Mouse (Mus musculus) lung, embryonic 15.5 days (tissue): Measurements from ENCODE around the gene Armc9. TPM values are rescaled to one million over a fixed set of nuclear protein-coding genes. Genes with fewer than 3 reads are reported as not detected.

ENCODE experiments used
- ATAC-seq: fragments of 200-750 bp; cut with Nextera tagmentation; 2 replicates; pipeline ENCODE4 v1.8.0; 2017; ENCODE audit warnings: moderate number of reproducible peaks, borderline replicate concordance; ENCODE audit not compliant: low FRiP score, low TSS enrichment; ENCODE audit errors: extremely low read depth
- H3K27ac ChIP-seq: fragments of 300-500 bp; sonication (generic); 2 replicates; pipeline ENCODE4 v1.5.1; 2015; ENCODE audit warnings: moderate library complexity, mild to moderate bottlenecking, inconsistent platforms
- H3K27me3 ChIP-seq: fragments of 300-500 bp; sonication (generic); 2 replicates; pipeline ENCODE4 v1.6.1; 2015; ENCODE audit warnings: inconsistent platforms
- H3K36me3 ChIP-seq: fragments of 300-500 bp; sonication (generic); 2 replicates; pipeline ENCODE4 v1.6.1; 2015; ENCODE audit warnings: inconsistent platforms
- H3K4me1 ChIP-seq: fragments of 300-500 bp; sonication (generic); 2 replicates; pipeline ENCODE4 v1.6.1; 2015; ENCODE audit warnings: inconsistent platforms
- H3K4me2 ChIP-seq: fragments of 300-500 bp; sonication (generic); 2 replicates; pipeline ENCODE4 v1.6.1; 2015; ENCODE audit warnings: inconsistent platforms, mild to moderate bottlenecking, moderate library complexity
- H3K4me3 ChIP-seq: fragments of 300-500 bp; sonication (generic); 2 replicates; pipeline ENCODE4 v1.5.1; 2015; ENCODE audit warnings: mild to moderate bottlenecking, inconsistent platforms
- H3K9ac ChIP-seq: fragments of 300-500 bp; sonication (generic); 2 replicates; pipeline ENCODE4 v1.6.1; 2015; ENCODE audit warnings: inconsistent platforms
- H3K9me3 ChIP-seq: fragments of 300-500 bp; sonication (generic); 2 replicates; pipeline ENCODE4 v1.6.1; 2016; ENCODE audit warnings: inconsistent platforms
- WGBS: fragments of 180-500 bp; shearing (Covaris S2); methylation state at CpG from one replicate; pipeline ENCODE4 v1.1.7; 2015; 5-methylcytosine and 5-hydroxymethylcytosine counted together
- polyA plus RNA-seq: library from polyadenylated mRNA; unstranded; fragments of >200 nt; fragmentation: Nextera tagmentation; extraction: Ambion mirVana; gene quantifications from 2 replicates; pipeline ENCODE4 v1.2.1, GENCODE M21; 2015

Gene Armc9
- polyA plus RNA-seq, 1 experiment from 2014 or later: 20.3 TPM

- Histone ChIP-seq H3K4me3 (no peak overlapping the region), H3K27me3 (peaks cover 7% of the 10 kb centered on the region; the same call in 1 of the 2 replicates), H3K9ac (no peak overlapping the region), H3K4me2 (no peak overlapping the region), H3K9me3 (no peaks in the 10 kb centered on the region), H3K4me1 (peaks cover 18% of the 10 kb centered on the region), H3K36me3 (no peaks in the 10 kb centered on the region), H3K27ac (no peak overlapping the region)
- 86% methylated on average over 7 of the region's 7 CpGs for WGBS
- no peak for ATAC-seq
Observed at GRCm38 (mm10) chr1:86307177-86307762, 152.7 kb downstream of the Armc9 start.

DNA sequence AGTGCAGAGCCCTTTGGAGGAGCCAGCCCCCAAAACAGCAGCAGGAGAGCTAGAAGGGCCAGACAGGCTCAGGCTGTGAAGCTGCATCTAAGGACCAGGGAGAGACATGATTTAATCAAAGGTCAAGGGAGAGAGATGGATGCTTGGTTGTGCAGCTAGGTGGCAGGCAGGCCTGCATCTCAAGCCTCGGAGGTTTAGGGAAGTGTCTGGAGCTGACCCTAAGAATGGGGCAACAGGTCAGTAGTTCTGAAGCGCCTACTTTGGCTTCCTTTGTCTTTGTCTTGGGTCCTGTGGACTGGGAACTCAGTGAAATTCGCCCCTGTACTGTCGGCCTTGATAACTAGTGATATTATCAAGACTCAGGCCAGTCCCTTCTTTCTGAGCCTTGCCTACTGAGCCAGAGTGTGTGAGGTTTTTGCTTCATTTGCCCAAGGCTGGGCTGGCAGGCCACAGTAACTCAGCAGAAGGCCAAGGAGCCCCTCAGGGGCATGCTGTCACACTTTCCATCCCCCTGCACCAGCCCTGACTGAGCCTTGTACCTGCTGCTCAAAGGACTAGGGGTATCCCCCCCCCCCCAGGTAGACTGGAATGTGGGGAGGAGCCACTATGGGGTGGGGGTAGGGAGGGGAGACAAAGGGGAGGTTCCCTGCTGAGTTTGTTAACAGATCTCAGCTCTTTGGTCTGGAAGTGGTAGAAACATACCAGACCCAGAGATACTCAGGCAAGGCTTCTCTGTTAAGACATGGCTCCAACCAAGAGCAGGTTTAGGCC lies 153.5 kb downstream of the Armc9 start:
- 47% methylated on average over 4 of the region's 4 CpGs for WGBS
- no peaks in the 10 kb centered on the region for H3K36me3 ChIP-seq
- peaks cover 11% of the 10 kb centered on the region for H3K4me1 ChIP-seq
- H3K4me2 ChIP-seq: no peak overlapping the region
- 0 out of 2 replicates have a peak, but pooled peaks have one; percentile 9 for ATAC-seq
- H3K4me3 ChIP-seq: no peak overlapping the region
- peaks cover 5% of the 10 kb centered on the region; the same call in 1 of the 2 replicates for H3K27me3 ChIP-seq
- H3K9me3 ChIP-seq: no peaks in the 10 kb centered on the region
- no peak overlapping the region for H3K9ac ChIP-seq
- no peak overlapping the region for H3K27ac ChIP-seq

GRCm38 (mm10) chr1:86309270-86309833 lies 154.8 kb downstream of the Armc9 start:
- Histone ChIP-seq H3K4me2 (no peak overlapping the region), H3K36me3 (no peaks in the 10 kb centered on the region), H3K4me3 (no peak overlapping the region), H3K9ac (no peak overlapping the region), H3K27me3 (peaks cover 3% of the 10 kb centered on the region; the same call in 1 of the 2 replicates), H3K9me3 (no peaks in the 10 kb centered on the region), H3K27ac (no peak overlapping the region), H3K4me1 (peaks cover 6% of the 10 kb centered on the region)
- WGBS: 88% methylated on average over 7 of the region's 7 CpGs
- no peak for ATAC-seq

- Histone ChIP-seq H3K4me1 (peaks cover 6% of the 10 kb centered on the region), H3K27me3 (no peaks in the 10 kb centered on the region), H3K9ac (no peak overlapping the region), H3K4me3 (no peak overlapping the region), H3K9me3 (no peaks in the 10 kb centered on the region), H3K36me3 (no peaks in the 10 kb centered on the region), H3K4me2 (peak overlapping the region; percentile 25), H3K27ac (peak overlapping the region; percentile 27; the same call in 1 of the 2 replicates)
- 36% methylated on average over 15 of the region's 15 CpGs for WGBS
- no peak; the same call in 1 of the 2 replicates for ATAC-seq
Observed at GRCm38 (mm10) chr1:86310536-86311310, 156.1 kb downstream of the Armc9 start.

GRCm38 (mm10) chr1:86311467-86312005 lies 157.0 kb downstream of the Armc9 start:
- no peak for ATAC-seq
- WGBS: 28% methylated on average over 10 of the region's 10 CpGs
- H3K36me3 ChIP-seq: no peaks in the 10 kb centered on the region

GRCm38 (mm10) chr1:86312269-86312668 lies 157.7 kb downstream of the Armc9 start:
- no peak overlapping the region for H3K27ac ChIP-seq
- no peaks in the 10 kb centered on the region for H3K36me3 ChIP-seq
- ATAC-seq: no peak
- WGBS: 74% methylated on average over 3 of the region's 3 CpGs
- H3K4me1 ChIP-seq: peaks cover 6% of the 10 kb centered on the region
- no peaks in the 10 kb centered on the region for H3K27me3 ChIP-seq
- no peaks in the 10 kb centered on the region for H3K9me3 ChIP-seq
- no peak overlapping the region for H3K4me2 ChIP-seq
- H3K9ac ChIP-seq: no peak overlapping the region
- H3K4me3 ChIP-seq: no peak overlapping the region

More at GRCm38 (mm10) chr1:86311467-86312005, 157.0 kb downstream of the Armc9 start:
- Histone ChIP-seq H3K4me3 (no peak overlapping the region), H3K4me1 (peaks cover 6% of the 10 kb centered on the region), H3K27me3 (no peaks in the 10 kb centered on the region), H3K27ac (peak overlapping the region; percentile 27; the same call in 1 of the 2 replicates), H3K9ac (no peak overlapping the region), H3K9me3 (no peaks in the 10 kb centered on the region), H3K4me2 (peak overlapping the region; percentile 25)

- H3K4me1 ChIP-seq: peaks cover 6% of the 10 kb centered on the region
- peak overlapping the region; percentile 41; the same call in 1 of the 2 replicates for H3K4me2 ChIP-seq
- no peak overlapping the region for H3K27ac ChIP-seq
- 48% methylated on average over 16 of the region's 16 CpGs for WGBS
- no peak overlapping the region for H3K9ac ChIP-seq
- no peak for ATAC-seq
- H3K36me3 ChIP-seq: no peaks in the 10 kb centered on the region
- H3K27me3 ChIP-seq: no peaks in the 10 kb centered on the region
- no peak overlapping the region for H3K4me3 ChIP-seq
- no peaks in the 10 kb centered on the region for H3K9me3 ChIP-seq
Observed at GRCm38 (mm10) chr1:86313096-86313771, 158.7 kb downstream of the Armc9 start.

DNA sequence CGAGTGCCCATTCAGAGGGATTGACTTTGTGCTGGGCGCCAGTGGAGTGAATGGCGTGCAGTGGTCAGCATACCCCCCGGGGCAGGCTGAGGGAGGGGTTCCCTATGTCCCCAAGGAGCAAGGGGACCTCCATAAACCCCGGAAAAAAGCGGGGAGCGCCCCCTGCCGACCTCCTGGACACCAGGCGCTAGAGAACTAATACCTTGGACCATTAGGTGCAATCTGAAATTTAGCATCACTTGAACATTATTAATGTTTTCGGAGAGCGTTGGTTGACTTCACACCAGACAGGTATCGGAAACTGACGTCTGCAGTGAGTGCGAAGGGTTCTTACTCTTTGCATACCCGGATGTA lies 159.2 kb downstream of the Armc9 start:
- no peak overlapping the region for H3K27ac ChIP-seq
- H3K4me2 ChIP-seq: peak overlapping the region; percentile 41; the same call in 1 of the 2 replicates
- H3K9ac ChIP-seq: no peak overlapping the region
- H3K36me3 ChIP-seq: no peaks in the 10 kb centered on the region
- no peaks in the 10 kb centered on the region for H3K9me3 ChIP-seq
- peaks cover 6% of the 10 kb centered on the region for H3K4me1 ChIP-seq
- no peaks in the 10 kb centered on the region for H3K27me3 ChIP-seq
- no peak overlapping the region for H3K4me3 ChIP-seq
- no peak for ATAC-seq
- 26% methylated on average over 15 of the region's 15 CpGs for WGBS

DNA sequence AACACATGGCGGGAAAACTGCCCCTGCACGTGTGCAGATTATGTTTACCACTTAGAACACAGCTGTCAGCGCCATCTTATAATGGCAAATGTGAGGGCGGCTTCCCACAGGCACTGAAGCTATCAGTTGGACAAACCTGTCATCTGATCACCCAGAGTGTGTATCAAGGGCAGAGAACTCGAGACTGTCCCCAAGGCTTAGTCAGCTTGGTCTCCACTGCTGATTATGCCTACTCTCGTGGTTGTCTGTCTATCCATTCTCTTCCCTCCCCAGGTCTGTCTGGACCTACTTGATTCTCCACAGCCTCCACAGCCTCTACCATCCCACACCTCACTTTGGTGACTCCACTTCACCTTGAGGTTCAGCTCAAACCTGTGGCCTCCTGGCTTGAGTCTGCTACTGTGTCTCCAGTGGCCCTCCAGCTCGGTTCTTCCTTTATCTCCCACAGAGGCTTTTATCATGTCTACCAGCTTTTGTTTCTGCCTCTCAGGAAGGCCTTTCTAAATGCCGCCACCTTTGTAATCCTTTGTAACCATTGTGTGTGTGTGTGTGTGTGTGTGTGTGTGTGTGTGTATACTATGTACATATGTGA lies 166.3 kb downstream of the Armc9 start:
- Histone ChIP-seq H3K9ac (no peak overlapping the region), H3K36me3 (no peaks in the 10 kb centered on the region), H3K4me2 (no peak overlapping the region), H3K4me1 (no peaks in the 10 kb centered on the region), H3K27me3 (no peaks in the 10 kb centered on the region), H3K4me3 (no peak overlapping the region), H3K9me3 (no peaks in the 10 kb centered on the region), H3K27ac (no peak overlapping the region)
- WGBS: 88% methylated on average over 7 of the region's 8 CpGs
- no peak for ATAC-seq
